Mouse (Mus musculus): ENCODE measurements around the gene Stat3. TPM values are rescaled to one million over a fixed set of nuclear protein-coding genes. Genes with fewer than 3 reads are reported as not detected.

Stat3 gene
- polyA plus RNA-seq, 1 experiment from 2014 or later, result 25.6 TPM

- Histone ChIP-seq H3K4me3 (ENCODE audit: low read depth, low read length) (peak overlapping the region; percentile 96), H3K27ac (ENCODE audit: low read depth, low read length) (peak overlapping the region; percentile 60), H3K9ac (ENCODE audit: low read depth, low read length) (peak overlapping the region; percentile 95), H3K4me2 (replicated peaks; ENCODE audit: low read depth, low read length) (peak overlapping the region; percentile 92), H3K9me3 (ENCODE audit: control insufficient read depth, low read length) (no peaks in the 10 kb centered on the region), H3K36me3 (ENCODE audit: control insufficient read depth, insufficient read depth, low read length) (no peaks in the 10 kb centered on the region), H3K27me3 (ENCODE audit: control insufficient read depth, insufficient read depth, low read length) (no peaks in the 10 kb centered on the region; the same call in 1 of the 2 replicates), H3K4me1 (replicated peaks; ENCODE audit: control insufficient read depth, insufficient read depth, low read length) (peaks cover 5% of the 10 kb centered on the region; the same call in 1 of the 2 replicates)
- peak; percentile 64 for ATAC-seq (ENCODE audit: low FRiP score)
- 2% methylated on average over 24 of the region's 33 CpGs for WGBS
- peak; percentile 70 for DNase-seq (ENCODE audit: low spot score)
These were observed 88.4 kb downstream of the Stat3 start for GRCm38 (mm10) chr11:100850778-100851528.

- DNase-seq (ENCODE audit: low spot score) (peak; percentile 83), ATAC-seq (ENCODE audit: low FRiP score) (peak; percentile 82)
- Histone ChIP-seq H3K27ac (ENCODE audit: low read depth, low read length) (peak within 1 kb of the TSS; percentile 77), H3K27me3 (ENCODE audit: control insufficient read depth, insufficient read depth, low read length) (no peaks in the 10 kb centered on the region; the same call in 1 of the 2 replicates), H3K4me3 (ENCODE audit: low read depth, low read length) (peak within 1 kb of the TSS; percentile 96), H3K9me3 (ENCODE audit: control insufficient read depth, low read length) (no peaks in the 10 kb centered on the region), H3K9ac (ENCODE audit: low read depth, low read length) (peak within 1 kb of the TSS; percentile 95), H3K4me1 (replicated peaks; ENCODE audit: control insufficient read depth, insufficient read depth, low read length) (peaks cover 5% of the 10 kb centered on the region; the same call in 1 of the 2 replicates), H3K36me3 (ENCODE audit: control insufficient read depth, insufficient read depth, low read length) (no peaks in the 10 kb centered on the region), H3K4me2 (replicated peaks; ENCODE audit: low read depth, low read length) (peak within 1 kb of the TSS; percentile 92)
- under 1% methylated on average over 43 of the region's 104 CpGs for WGBS
These were observed 89.1 kb downstream of the Stat3 start, which contains the start of gene Stat5b for GRCm38 (mm10) chr11:100850038-100850777. Stat5b (minus strand) TSS chr11:100850724.

DNA sequence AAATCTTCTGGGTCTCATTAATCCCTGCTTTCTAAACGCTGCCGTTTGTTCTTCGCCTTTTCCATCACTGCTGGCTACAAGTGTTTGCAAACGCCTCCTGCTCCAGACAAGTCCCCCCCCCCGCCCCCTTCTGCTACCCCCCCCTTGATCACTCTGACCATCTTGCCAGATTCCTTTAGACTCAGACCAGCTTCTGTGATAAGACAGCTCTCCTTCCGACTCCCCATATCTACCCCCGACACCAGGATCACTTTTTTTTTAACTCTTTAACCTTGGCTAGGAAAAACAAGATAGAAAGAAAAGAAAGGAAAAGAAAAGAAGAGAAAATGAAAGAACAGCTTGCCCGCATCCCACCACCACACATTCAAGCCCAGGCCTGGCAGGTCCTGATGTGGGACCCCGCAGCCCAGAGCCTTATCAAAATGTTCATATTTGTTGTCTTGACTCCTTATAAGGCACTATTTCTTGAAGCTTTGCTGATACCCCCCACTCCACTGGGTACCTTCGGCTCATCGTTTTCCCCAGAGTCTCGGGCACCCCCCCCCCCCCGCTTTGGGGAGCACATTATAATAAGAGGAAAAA lies 89.8 kb downstream of the Stat3 start:
- Histone ChIP-seq H3K4me3 (ENCODE audit: low read depth, low read length) (peak overlapping the region; percentile 96), H3K36me3 (ENCODE audit: control insufficient read depth, insufficient read depth, low read length) (no peaks in the 10 kb centered on the region), H3K9me3 (ENCODE audit: control insufficient read depth, low read length) (no peaks in the 10 kb centered on the region), H3K27ac (ENCODE audit: low read depth, low read length) (no peak overlapping the region), H3K4me2 (replicated peaks; ENCODE audit: low read depth, low read length) (peak overlapping the region; percentile 92), H3K9ac (ENCODE audit: low read depth, low read length) (peak overlapping the region; percentile 95), H3K4me1 (replicated peaks; ENCODE audit: control insufficient read depth, insufficient read depth, low read length) (peaks cover 5% of the 10 kb centered on the region; the same call in 1 of the 2 replicates), H3K27me3 (ENCODE audit: control insufficient read depth, insufficient read depth, low read length) (no peaks in the 10 kb centered on the region; the same call in 1 of the 2 replicates)
- WGBS, result 7% methylated on average over 11 of the region's 13 CpGs
- ATAC-seq (ENCODE audit: low FRiP score) (no peak; the same call in 1 of the 2 replicates), DNase-seq (ENCODE audit: low spot score) (no peak)

GRCm38 (mm10) chr11:100848789-100849379 lies 90.5 kb downstream of the Stat3 start:
- H3K4me2 ChIP-seq (replicated peaks; ENCODE audit: low read depth, low read length), result peak overlapping the region; percentile 92
- H3K27me3 ChIP-seq (ENCODE audit: control insufficient read depth, insufficient read depth, low read length), result no peaks in the 10 kb centered on the region; the same call in 1 of the 2 replicates
- no peaks in the 10 kb centered on the region for H3K9me3 ChIP-seq (ENCODE audit: control insufficient read depth, low read length)
- H3K9ac ChIP-seq (ENCODE audit: low read depth, low read length), result 0 out of 2 replicates have a peak overlapping the region, but pooled peaks have one; percentile 19
- H3K36me3 ChIP-seq (ENCODE audit: control insufficient read depth, insufficient read depth, low read length), result no peaks in the 10 kb centered on the region
- peak overlapping the region; percentile 96 for H3K4me3 ChIP-seq (ENCODE audit: low read depth, low read length)
- H3K4me1 ChIP-seq (replicated peaks; ENCODE audit: control insufficient read depth, insufficient read depth, low read length), result peaks cover 5% of the 10 kb centered on the region; the same call in 1 of the 2 replicates
- 72% methylated on average over 6 of the region's 6 CpGs for WGBS
- no peak for ATAC-seq (ENCODE audit: low FRiP score)
- DNase-seq (ENCODE audit: low spot score), result no peak
- H3K27ac ChIP-seq (ENCODE audit: low read depth, low read length), result no peak overlapping the region

GRCm38 (mm10) chr11:100848080-100848479 lies 91.3 kb downstream of the Stat3 start:
- H3K4me3 ChIP-seq (ENCODE audit: low read depth, low read length), result no peak overlapping the region
- no peak overlapping the region for H3K27ac ChIP-seq (ENCODE audit: low read depth, low read length)
- H3K27me3 ChIP-seq (ENCODE audit: control insufficient read depth, insufficient read depth, low read length), result no peaks in the 10 kb centered on the region; the same call in 1 of the 2 replicates
- H3K9me3 ChIP-seq (ENCODE audit: control insufficient read depth, low read length), result no peaks in the 10 kb centered on the region
- WGBS, result 77% methylated on average over 4 of the region's 4 CpGs
- no peaks in the 10 kb centered on the region for H3K36me3 ChIP-seq (ENCODE audit: control insufficient read depth, insufficient read depth, low read length)
- H3K4me1 ChIP-seq (replicated peaks; ENCODE audit: control insufficient read depth, insufficient read depth, low read length), result peaks cover 5% of the 10 kb centered on the region; the same call in 1 of the 2 replicates
- ATAC-seq (ENCODE audit: low FRiP score), result no peak
- DNase-seq (ENCODE audit: low spot score), result no peak
- H3K4me2 ChIP-seq (replicated peaks; ENCODE audit: low read depth, low read length), result no peak overlapping the region
- H3K9ac ChIP-seq (ENCODE audit: low read depth, low read length), result no peak overlapping the region

DNA sequence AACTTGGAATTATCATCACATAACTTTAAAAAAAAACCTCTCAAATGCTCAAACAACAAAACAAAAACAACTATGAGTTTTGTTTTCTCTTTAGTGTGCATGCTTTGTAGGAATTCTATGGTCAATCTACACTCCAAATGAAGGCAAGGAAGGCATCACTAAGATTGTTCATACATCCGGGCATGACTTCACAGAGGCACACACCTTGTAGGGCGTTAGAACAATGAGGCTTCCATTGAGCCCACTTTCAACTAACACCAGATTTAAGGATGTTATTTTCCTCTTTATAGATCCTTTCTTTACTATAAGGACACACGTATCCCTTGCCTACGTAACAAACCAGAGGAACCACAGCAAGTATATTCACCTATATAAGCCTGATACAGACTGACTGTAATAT lies 91.8 kb downstream of the Stat3 start:
- no peak for DNase-seq (ENCODE audit: low spot score)
- no peak overlapping the region for H3K27ac ChIP-seq (ENCODE audit: low read depth, low read length)
- H3K4me2 ChIP-seq (replicated peaks; ENCODE audit: low read depth, low read length), result no peak overlapping the region
- no peak for ATAC-seq (ENCODE audit: low FRiP score)
- H3K9me3 ChIP-seq (ENCODE audit: control insufficient read depth, low read length), result no peaks in the 10 kb centered on the region
- 92% methylated on average over 4 of the region's 4 CpGs for WGBS
- no peak overlapping the region for H3K9ac ChIP-seq (ENCODE audit: low read depth, low read length)
- H3K27me3 ChIP-seq (ENCODE audit: control insufficient read depth, insufficient read depth, low read length), result no peaks in the 10 kb centered on the region; the same call in 1 of the 2 replicates
- no peak overlapping the region for H3K4me3 ChIP-seq (ENCODE audit: low read depth, low read length)
- H3K4me1 ChIP-seq (replicated peaks; ENCODE audit: control insufficient read depth, insufficient read depth, low read length), result peaks cover 5% of the 10 kb centered on the region; the same call in 1 of the 2 replicates
- no peaks in the 10 kb centered on the region for H3K36me3 ChIP-seq (ENCODE audit: control insufficient read depth, insufficient read depth, low read length)

DNA sequence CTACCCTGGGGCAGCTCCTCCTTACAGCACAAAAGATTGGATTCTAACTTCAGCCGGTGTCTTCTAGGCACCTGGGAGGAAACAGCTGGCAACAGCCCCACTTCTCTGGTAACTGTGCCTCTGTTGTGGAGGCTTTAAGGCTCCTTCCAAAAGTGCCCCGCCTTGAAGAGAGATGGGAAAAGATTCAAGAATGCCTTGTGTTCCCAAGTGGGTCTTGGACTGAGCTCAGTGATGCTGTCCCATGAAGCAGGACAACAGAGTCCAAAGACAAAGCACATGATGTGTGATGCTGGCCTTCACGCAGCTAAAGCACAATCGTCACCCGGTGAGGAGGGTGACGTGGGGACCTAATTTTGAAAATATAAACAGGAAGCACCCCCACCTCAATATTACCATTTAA lies 93.5 kb downstream of the Stat3 start:
- H3K27ac ChIP-seq (ENCODE audit: low read depth, low read length), result no peak overlapping the region
- DNase-seq (ENCODE audit: low spot score) (no peak), ATAC-seq (ENCODE audit: low FRiP score) (no peak)
- H3K4me1 ChIP-seq (replicated peaks; ENCODE audit: control insufficient read depth, insufficient read depth, low read length), result 0 out of 2 replicates have a peak, but pooled peaks cover 3% of the 10 kb centered on the region
- H3K9me3 ChIP-seq (ENCODE audit: control insufficient read depth, low read length), result no peaks in the 10 kb centered on the region
- no peak overlapping the region for H3K4me2 ChIP-seq (replicated peaks; ENCODE audit: low read depth, low read length)
- H3K4me3 ChIP-seq (ENCODE audit: low read depth, low read length), result no peak overlapping the region
- 88% methylated on average over 6 of the region's 6 CpGs for WGBS
- no peak overlapping the region for H3K9ac ChIP-seq (ENCODE audit: low read depth, low read length)
- no peaks in the 10 kb centered on the region; the same call in 1 of the 2 replicates for H3K27me3 ChIP-seq (ENCODE audit: control insufficient read depth, insufficient read depth, low read length)
- H3K36me3 ChIP-seq (ENCODE audit: control insufficient read depth, insufficient read depth, low read length), result no peaks in the 10 kb centered on the region

GRCm38 (mm10) chr11:100844121-100844520 lies 95.2 kb downstream of the Stat3 start:
- no peak overlapping the region for H3K27ac ChIP-seq (ENCODE audit: low read depth, low read length)
- no peak overlapping the region for H3K4me3 ChIP-seq (ENCODE audit: low read depth, low read length)
- no peaks in the 10 kb centered on the region for H3K9me3 ChIP-seq (ENCODE audit: control insufficient read depth, low read length)
- no peak for ATAC-seq (ENCODE audit: low FRiP score)
- no peak for DNase-seq (ENCODE audit: low spot score)
- H3K9ac ChIP-seq (ENCODE audit: low read depth, low read length), result no peak overlapping the region
- WGBS, result 88% methylated on average over 4 of the region's 4 CpGs
- no peaks in the 10 kb centered on the region for H3K36me3 ChIP-seq (ENCODE audit: control insufficient read depth, insufficient read depth, low read length)
- no peak overlapping the region for H3K4me2 ChIP-seq (replicated peaks; ENCODE audit: low read depth, low read length)
- H3K4me1 ChIP-seq (replicated peaks; ENCODE audit: control insufficient read depth, insufficient read depth, low read length), result 0 out of 2 replicates have a peak, but pooled peaks cover 3% of the 10 kb centered on the region
- no peaks in the 10 kb centered on the region for H3K27me3 ChIP-seq (ENCODE audit: control insufficient read depth, insufficient read depth, low read length)

All from hindbrain, embryonic 11.5 days (tissue).